Mouse (Mus musculus): ENCODE measurements around the gene Vav3. TPM values are rescaled to one million over a fixed set of nuclear protein-coding genes. Genes with fewer than 3 reads are reported as not detected.
"Not testable (repeated sequence)": the region's sequence is repeated elsewhere in the genome, so short reads cannot be mapped to it uniquely, and the experiment has no call there.

The Vav3 gene
- total RNA-seq, 2 experiments from 2014 or later = 14.1 to 16.2 TPM

GRCm38 (mm10) chr3:109446903-109447302, 106.5 kb downstream of the Vav3 start:
- DNase-seq = no peak

- not testable (repeated sequence) for DNase-seq
Measured at GRCm38 (mm10) chr3:109448249-109448648, 107.8 kb downstream of the Vav3 start.

- DNase-seq = no peak
Measured at GRCm38 (mm10) chr3:109451966-109452365, 111.5 kb downstream of the Vav3 start.

- DNase-seq = no peak
Measured at GRCm38 (mm10) chr3:109454633-109455032, 114.2 kb downstream of the Vav3 start.

- no peak for DNase-seq
Measured at GRCm38 (mm10) chr3:109456340-109456739, 115.9 kb downstream of the Vav3 start.

- DNase-seq = no peak
Measured at GRCm38 (mm10) chr3:109463684-109464083, 123.2 kb downstream of the Vav3 start.

GRCm38 (mm10) chr3:109464600-109464999, 124.1 kb downstream of the Vav3 start:
- DNase-seq = no peak

- no peak for DNase-seq
Measured at GRCm38 (mm10) chr3:109466541-109466940, 126.1 kb downstream of the Vav3 start.

GRCm38 (mm10) chr3:109467288-109467687, 126.8 kb downstream of the Vav3 start:
- DNase-seq = no peak

GRCm38 (mm10) chr3:109469465-109469864, 129.0 kb downstream of the Vav3 start:
- peak; percentile 18 to 26 for DNase-seq

- DNase-seq = no peak
Measured at GRCm38 (mm10) chr3:109470651-109471255, 130.3 kb downstream of the Vav3 start.

GRCm38 (mm10) chr3:109476521-109476920, 136.1 kb downstream of the Vav3 start:
- no peak for DNase-seq

GRCm38 (mm10) chr3:109478297-109478696, 137.8 kb downstream of the Vav3 start:
- DNase-seq = no peak

GRCm38 (mm10) chr3:109480625-109481024, 140.2 kb downstream of the Vav3 start:
- DNase-seq = no peak

- DNase-seq = no peak
Measured at GRCm38 (mm10) chr3:109486786-109487185, 146.3 kb downstream of the Vav3 start.

- DNase-seq = no peak
Measured at GRCm38 (mm10) chr3:109487823-109488222, 147.4 kb downstream of the Vav3 start.

- DNase-seq = no peak
Measured at GRCm38 (mm10) chr3:109488750-109489171, 148.3 kb downstream of the Vav3 start.

- no peak for DNase-seq
Measured at GRCm38 (mm10) chr3:109490561-109491296, 150.3 kb downstream of the Vav3 start.

- peak in 1 of 2 experiments; percentile 60 for DNase-seq
Measured at GRCm38 (mm10) chr3:109491568-109491967, 151.1 kb downstream of the Vav3 start.

GRCm38 (mm10) chr3:109496461-109496860, 156.0 kb downstream of the Vav3 start:
- no peak for DNase-seq

- no peak for DNase-seq
Measured at GRCm38 (mm10) chr3:109497074-109497473, 156.6 kb downstream of the Vav3 start.

GRCm38 (mm10) chr3:109499861-109500456, 159.5 kb downstream of the Vav3 start:
- no peak for DNase-seq

GRCm38 (mm10) chr3:109509784-109510183, 169.3 kb downstream of the Vav3 start:
- no peak for DNase-seq

- DNase-seq = no peak
Measured at GRCm38 (mm10) chr3:109511849-109512248, 171.4 kb downstream of the Vav3 start.
